Mouse (Mus musculus) ES-E14 (cell line): ENCODE data around the gene Zer1. TPM values are rescaled to one million over a fixed set of nuclear protein-coding genes. Genes with fewer than 3 reads are reported as not detected.

Experiments used
- DNase-seq: peaks from one replicate; pipeline ENCODE4 v3.0.0-alpha.2; 2013; ENCODE audit warnings: low read depth, low spot score
- H3K27ac ChIP-seq: 2 replicates; pipeline ENCODE4 v1.5.1; 2012; ENCODE audit warnings: low read depth, mild to moderate bottlenecking, low read length, moderate library complexity, mixed read lengths; ENCODE audit not compliant: poor library complexity, insufficient read depth, severe bottlenecking
- H3K36me3 ChIP-seq: 2 replicates; pipeline ENCODE4 v1.6.1; 2012; ENCODE audit warnings: mild to moderate bottlenecking, low read length, moderate library complexity, mixed read lengths; ENCODE audit not compliant: control insufficient read depth, poor library complexity, insufficient read depth, severe bottlenecking
- H3K4me1 ChIP-seq, 2 experiments: fragments of 150-350 bp in 1 of 2; sonication (generic) in 1 of 2; 2 replicates each; pipeline ENCODE4 v1.6.1; 2012; ENCODE audit warnings: low read length in 2 of 2, mild to moderate bottlenecking in 1 of 2, mixed read lengths in 1 of 2; ENCODE audit not compliant: control insufficient read depth in 2 of 2, insufficient read depth in 2 of 2, poor library complexity in 1 of 2
- H3K4me3 ChIP-seq, 2 experiments: fragments of 150-350 bp in 1 of 2; sonication (generic) in 1 of 2; 2 replicates each; pipeline ENCODE4 v1.5.1; 2012; ENCODE audit warnings: low read length in 2 of 2, low read depth in 1 of 2, mild to moderate bottlenecking in 1 of 2, mixed read lengths in 1 of 2; ENCODE audit not compliant: insufficient read depth in 1 of 2, poor library complexity in 1 of 2, severe bottlenecking in 1 of 2
- H3K9ac ChIP-seq: 2 replicates; pipeline ENCODE4 v1.6.1; 2012; ENCODE audit warnings: low read depth, mild to moderate bottlenecking, low read length, mixed read lengths; ENCODE audit not compliant: poor library complexity, insufficient read depth, severe bottlenecking
- H3K9me3 ChIP-seq: fragments of 150-350 bp; sonication (generic); 2 replicates; pipeline ENCODE4 v1.6.1; 2012; ENCODE audit warnings: low read depth, mild to moderate bottlenecking, low read length; ENCODE audit not compliant: control insufficient read depth, insufficient read depth
- CHD2 ChIP-seq: IDR thresholded peaks from 2 replicates; pipeline ENCODE4 v1.6.1; 2014; ENCODE audit warnings: mild to moderate bottlenecking, low read depth, low read length, inconsistent platforms
- HCFC1 ChIP-seq: IDR thresholded peaks from 2 replicates; pipeline ENCODE4 v1.6.1; 2012; ENCODE audit warnings: low read length, inconsistent platforms, borderline replicate concordance; ENCODE audit not compliant: insufficient read depth
- MAFK ChIP-seq: IDR thresholded peaks from 2 replicates; pipeline ENCODE4 v1.6.1; 2014; ENCODE audit warnings: mild to moderate bottlenecking, low read depth, low read length, inconsistent platforms; ENCODE audit not compliant: insufficient read depth
- ZC3H11A ChIP-seq: IDR thresholded peaks from 2 replicates; pipeline ENCODE4 v1.6.1; 2012; ENCODE audit warnings: low read depth, mild to moderate bottlenecking, inconsistent platforms, low read length, borderline replicate concordance
- ZNF384 ChIP-seq: IDR thresholded peaks from 2 replicates; pipeline ENCODE4 v1.6.1; 2012; ENCODE audit warnings: low read depth, low read length, inconsistent platforms
- in situ Hi-C, 2 experiments: fragments of 600-800 bp; cut with MboI; formaldehyde crosslinking; loops; one replicate each; pipeline ENCODE4 v1.15.1; 2025; ENCODE audit warnings: low sequenced_read_pairs in 2 of 2, inconsistent platforms in 1 of 2; ENCODE audit not compliant: unreplicated experiment in 2 of 2
- total RNA-seq: library from RNA; depleted of rRNA; stranded (reverse); fragments of 300-350 nt; gene quantifications from 2 replicates; pipeline ENCODE4 v1.2.3, GENCODE M21; 2012

The Zer1 gene
- total RNA-seq, 1 experiment, result 11.4 TPM

GRCm38 (mm10) chr2:30093471-30094207 lies 30.7 kb downstream of the Zer1 start, which contains the start of gene Zdhhc12:
Gene Zdhhc12 (minus strand): TSS chr2:30093648.
- Histone ChIP-seq H3K4me3 (peak within 1 kb of the TSS; percentile 89 to 92), H3K9ac (peak within 1 kb of the TSS; percentile 92), H3K36me3 (peaks cover 23% of the 10 kb centered on the region), H3K4me1 (peaks cover 1 to 14% of the 10 kb centered on the region in 2 experiments; a peak in 2 of 4 replicates), H3K9me3 (no peaks in the 10 kb centered on the region), H3K27ac (peak within 1 kb of the TSS; percentile 81)
- TF ChIP-seq HCFC1, result 0 out of 2 replicates have a peak, but pooled peaks have one; percentile 30
- no peak for TF ChIP-seq CHD2
- TF ChIP-seq ZC3H11A, result no peak
- TF ChIP-seq MAFK, result no peak
- TF ChIP-seq ZNF384, result no peak
- peak; percentile 99 for DNase-seq
- in situ Hi-C loops, result no loop called here

GRCm38 (mm10) chr2:30092280-30092918 lies 32.0 kb downstream of the Zer1 start:
- Histone ChIP-seq H3K4me1 (peaks cover 1 to 14% of the 10 kb centered on the region in 2 experiments; a peak in 2 of 4 replicates), H3K4me3 (peak overlapping the region; percentile 89 to 92), H3K9ac (peak overlapping the region; percentile 91), H3K27ac (no peak overlapping the region), H3K36me3 (peaks cover 23% of the 10 kb centered on the region), H3K9me3 (no peaks in the 10 kb centered on the region)
- DNase-seq, result no peak
- TF ChIP-seq CHD2 (no peak), ZC3H11A (no peak)
- in situ Hi-C loops, result no loop called here

GRCm38 (mm10) chr2:30091521-30091920 lies 32.9 kb downstream of the Zer1 start:
- Histone ChIP-seq H3K9me3 (no peaks in the 10 kb centered on the region), H3K4me3 (no peak overlapping the region), H3K27ac (no peak overlapping the region), H3K36me3 (peaks cover 23% of the 10 kb centered on the region), H3K4me1 (peaks cover 1 to 19% of the 10 kb centered on the region in 2 experiments; a peak in 2 of 4 replicates), H3K9ac (0 out of 2 replicates have a peak overlapping the region, but pooled peaks have one; percentile 4)
- in situ Hi-C loops, result no loop called here
- DNase-seq, result no peak
- TF ChIP-seq MAFK, result no peak
- no peak for TF ChIP-seq ZNF384
- TF ChIP-seq HCFC1, result no peak
- no peak for TF ChIP-seq ZC3H11A
- no peak for TF ChIP-seq CHD2

- no peak for DNase-seq
- peak; percentile 66; the same call in 1 of the 2 replicates for TF ChIP-seq MAFK
- no peak for TF ChIP-seq CHD2
- in situ Hi-C loops, result no loop called here
- H3K36me3 ChIP-seq, result peaks cover 25% of the 10 kb centered on the region
- H3K9me3 ChIP-seq, result no peaks in the 10 kb centered on the region
- no peak overlapping the region for H3K9ac ChIP-seq
- peaks cover 3 to 14% of the 10 kb centered on the region in 2 experiments; a peak in 2 of 4 replicates for H3K4me1 ChIP-seq
- peak overlapping the region; percentile 74; the same call in 1 of the 2 replicates for H3K27ac ChIP-seq
- no peak overlapping the region for H3K4me3 ChIP-seq
Measured at GRCm38 (mm10) chr2:30087310-30087709, 37.1 kb downstream of the Zer1 start.
